Mouse (Mus musculus) stomach, embryonic 15.5 days (tissue): ENCODE results near the gene Npsr1. TPM values are rescaled to one million over a fixed set of nuclear protein-coding genes. Genes with fewer than 3 reads are reported as not detected.

Experiments
- ATAC-seq: fragments of 200-750 bp; cut with Nextera tagmentation; 2 replicates; pipeline ENCODE4 v1.8.0; 2017; ENCODE audit warnings: low read depth, moderate number of reproducible peaks, moderate TSS enrichment; ENCODE audit not compliant: insufficient read depth, low FRiP score
- H3K27ac ChIP-seq: fragments of 300-500 bp; sonication (generic); 2 replicates; pipeline ENCODE4 v1.5.1; 2015; ENCODE audit warnings: mild to moderate bottlenecking, inconsistent platforms
- H3K27me3 ChIP-seq: fragments of 300-500 bp; sonication (generic); replicated peaks from 2 replicates; pipeline ENCODE4 v1.6.1; 2015; ENCODE audit warnings: inconsistent platforms
- H3K36me3 ChIP-seq: fragments of 300-500 bp; sonication (generic); 2 replicates; pipeline ENCODE4 v1.6.1; 2015; ENCODE audit warnings: inconsistent platforms
- H3K4me1 ChIP-seq: fragments of 300-500 bp; sonication (generic); 2 replicates; pipeline ENCODE4 v1.6.1; 2015; ENCODE audit warnings: inconsistent platforms
- H3K4me2 ChIP-seq: fragments of 300-500 bp; sonication (generic); 2 replicates; pipeline ENCODE4 v1.6.1; 2015; ENCODE audit warnings: mild to moderate bottlenecking, inconsistent platforms
- H3K4me3 ChIP-seq: fragments of 300-500 bp; sonication (generic); replicated peaks from 2 replicates; pipeline ENCODE4 v1.5.1; 2015; ENCODE audit warnings: inconsistent platforms
- H3K9ac ChIP-seq: fragments of 300-500 bp; sonication (generic); 2 replicates; pipeline ENCODE4 v1.6.1; 2015; ENCODE audit warnings: inconsistent platforms
- H3K9me3 ChIP-seq: fragments of 300-500 bp; sonication (generic); 2 replicates; pipeline ENCODE4 v1.6.1; 2016; ENCODE audit warnings: inconsistent platforms
- WGBS: fragments of 180-500 bp; shearing (Covaris S2); methylation state at CpG from one replicate; pipeline ENCODE4 v1.1.7; 2015; 5-methylcytosine and 5-hydroxymethylcytosine counted together
- polyA plus RNA-seq: library from polyadenylated mRNA; unstranded; fragments of >200 nt; fragmentation: Nextera tagmentation; extraction: Ambion mirVana; gene quantifications from 2 replicates; pipeline ENCODE4 v1.2.1, GENCODE M21; 2015

Gene Npsr1
- polyA plus RNA-seq, 1 experiment from 2014 or later = not detected

DNA sequence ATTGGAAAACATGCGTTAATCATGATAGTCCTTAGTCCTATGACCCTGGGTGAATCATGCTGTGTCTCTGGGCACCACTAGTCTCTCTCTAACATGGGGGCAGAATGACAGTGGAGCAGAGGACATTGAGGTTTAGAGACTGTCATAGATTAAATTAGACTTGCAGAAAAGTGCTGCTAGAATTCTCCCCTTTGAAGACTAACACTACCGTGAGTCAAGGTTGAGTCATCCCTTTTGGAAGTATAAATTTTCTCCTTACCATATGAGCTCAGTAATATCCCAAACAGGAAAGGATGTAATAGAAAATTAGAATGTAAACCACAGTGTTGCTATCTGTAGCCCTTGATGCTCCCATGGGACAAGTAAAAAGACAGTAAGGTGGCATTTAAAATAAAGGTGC lies 218.0 kb downstream of the Npsr1 start:
- Histone ChIP-seq H3K4me2 (no peak overlapping the region), H3K4me3 (no peak overlapping the region), H3K27ac (no peak overlapping the region), H3K27me3 (no peaks in the 10 kb centered on the region), H3K36me3 (no peaks in the 10 kb centered on the region), H3K4me1 (no peaks in the 10 kb centered on the region), H3K9ac (no peak overlapping the region), H3K9me3 (no peaks in the 10 kb centered on the region)
- 87% methylated on average over 2 of the region's 2 CpGs for WGBS
- no peak for ATAC-seq

DNA sequence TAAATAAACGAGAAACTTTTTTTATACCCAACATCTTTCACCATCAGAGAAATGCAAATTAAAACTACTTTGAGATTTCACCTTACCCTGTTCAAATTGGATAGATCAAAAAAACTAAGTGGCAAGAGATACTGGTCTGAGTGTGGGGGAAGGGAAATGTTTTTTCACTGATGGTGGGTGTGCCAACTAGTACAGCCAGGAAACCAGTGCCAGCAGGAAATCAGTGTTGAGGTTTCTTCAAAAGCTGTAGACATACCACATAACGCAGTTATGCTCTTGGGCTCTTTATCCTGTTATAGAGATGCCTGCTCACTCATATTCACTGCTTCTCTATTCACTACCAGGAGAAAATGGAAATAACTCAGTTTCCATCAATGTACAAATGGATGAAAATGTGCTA lies 233.9 kb downstream of the Npsr1 start:
- no peaks in the 10 kb centered on the region for H3K36me3 ChIP-seq
- no peak overlapping the region for H3K4me3 ChIP-seq
- no peak for ATAC-seq
- no peak overlapping the region for H3K27ac ChIP-seq
- 71% methylated on average over 2 of the region's 2 CpGs for WGBS
- H3K9me3 ChIP-seq = no peaks in the 10 kb centered on the region
- H3K9ac ChIP-seq = no peak overlapping the region
- no peak overlapping the region for H3K4me2 ChIP-seq
- H3K27me3 ChIP-seq = no peaks in the 10 kb centered on the region
- no peaks in the 10 kb centered on the region for H3K4me1 ChIP-seq

DNA sequence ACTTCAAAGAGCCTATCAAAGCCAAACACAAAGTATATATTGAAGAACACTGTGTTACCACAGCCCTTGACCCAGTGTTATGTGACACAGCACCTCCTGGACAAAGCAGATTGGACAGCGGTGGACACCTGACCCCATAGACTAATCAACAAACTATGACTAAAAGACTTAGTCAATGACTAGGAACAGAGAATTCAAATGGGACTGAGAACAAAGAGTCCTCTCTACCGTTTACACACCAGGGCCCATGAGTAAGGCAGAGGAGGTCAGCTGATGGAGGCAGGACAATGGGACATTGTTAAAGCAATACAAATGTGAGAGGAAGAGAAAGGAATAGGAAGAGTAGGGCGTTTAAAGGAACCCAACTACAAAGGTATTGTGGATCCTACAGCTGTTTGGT lies 243.5 kb downstream of the Npsr1 start:
- Histone ChIP-seq H3K4me2 (no peak overlapping the region), H3K36me3 (no peaks in the 10 kb centered on the region), H3K27ac (no peak overlapping the region), H3K27me3 (no peaks in the 10 kb centered on the region), H3K4me1 (no peaks in the 10 kb centered on the region), H3K9ac (no peak overlapping the region), H3K4me3 (no peak overlapping the region), H3K9me3 (no peaks in the 10 kb centered on the region)
- ATAC-seq = no peak
- WGBS = 63% methylated on average over 3 of the region's 3 CpGs

DNA sequence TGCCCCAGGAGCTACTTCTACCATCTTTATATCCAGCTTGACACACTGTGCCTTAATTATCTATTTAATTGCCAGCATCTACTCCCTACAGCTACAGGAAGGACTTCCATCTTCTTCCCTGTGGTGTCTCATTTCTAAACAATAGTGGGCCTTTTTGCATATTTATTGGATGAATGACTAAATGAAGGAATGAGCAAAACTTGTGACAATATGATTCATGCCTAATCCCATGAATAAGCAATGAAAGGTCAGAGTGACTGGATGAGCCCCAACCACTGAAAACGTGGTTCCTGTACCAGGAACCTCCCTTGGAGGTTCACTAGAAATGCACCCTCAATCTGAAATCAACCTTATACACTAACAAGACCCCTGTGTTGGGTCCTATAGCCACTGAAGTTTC lies 249.2 kb downstream of the Npsr1 start:
- Histone ChIP-seq H3K36me3 (no peaks in the 10 kb centered on the region), H3K4me3 (no peak overlapping the region), H3K27me3 (no peaks in the 10 kb centered on the region), H3K4me1 (no peaks in the 10 kb centered on the region), H3K4me2 (no peak overlapping the region), H3K9ac (no peak overlapping the region), H3K27ac (no peak overlapping the region), H3K9me3 (no peaks in the 10 kb centered on the region)
- no peak for ATAC-seq
- 21% methylated on average over 1 of the region's 1 CpGs for WGBS

DNA sequence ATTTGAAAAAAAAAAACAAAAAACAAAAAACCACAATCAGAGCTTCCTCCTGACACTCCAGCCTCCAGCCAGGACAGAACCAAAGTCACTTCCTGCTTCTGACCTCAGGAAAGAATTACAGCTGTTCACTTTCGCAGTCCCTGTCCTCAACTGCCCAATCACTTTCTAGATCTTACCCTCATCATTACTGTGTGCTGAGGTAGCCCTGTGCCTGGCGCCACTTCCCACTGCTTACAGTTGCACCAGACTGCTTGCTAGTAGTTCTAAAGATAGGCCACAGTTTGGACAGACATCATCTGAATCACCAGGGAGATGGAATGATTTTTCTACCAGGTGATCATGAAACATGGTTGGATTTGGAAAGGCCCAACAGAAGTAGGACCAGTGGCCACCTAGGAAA lies 251.7 kb downstream of the Npsr1 start:
- 83% methylated on average over 2 of the region's 2 CpGs for WGBS
- H3K27me3 ChIP-seq = no peaks in the 10 kb centered on the region
- no peak overlapping the region for H3K4me2 ChIP-seq
- no peaks in the 10 kb centered on the region for H3K4me1 ChIP-seq
- H3K36me3 ChIP-seq = no peaks in the 10 kb centered on the region
- ATAC-seq = no peak
- H3K27ac ChIP-seq = no peak overlapping the region
- H3K9me3 ChIP-seq = no peaks in the 10 kb centered on the region
- H3K4me3 ChIP-seq = no peak overlapping the region
- no peak overlapping the region for H3K9ac ChIP-seq

DNA sequence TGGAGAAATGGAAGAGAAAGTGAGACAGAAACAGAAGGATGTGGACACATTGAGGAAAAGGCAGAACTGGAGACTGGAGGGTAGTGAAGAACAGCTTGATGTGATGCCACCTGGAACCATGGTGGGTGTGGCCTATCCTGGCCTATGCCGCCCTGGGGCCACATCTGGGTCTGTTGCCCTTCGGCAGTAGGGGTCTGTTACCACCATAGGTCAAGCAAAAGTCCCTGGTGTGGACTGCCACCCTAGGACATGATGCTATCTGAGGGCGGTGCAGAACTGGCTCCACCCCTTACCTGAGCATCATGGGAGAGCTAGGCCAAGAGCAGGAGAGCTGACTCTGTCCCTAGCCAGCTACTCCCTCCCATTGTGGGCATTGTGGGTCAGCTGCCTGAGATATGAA lies 253.6 kb downstream of the Npsr1 start:
- no peak for ATAC-seq
- H3K27me3 ChIP-seq = no peaks in the 10 kb centered on the region
- H3K9ac ChIP-seq = no peak overlapping the region
- WGBS = 86% methylated on average over 3 of the region's 3 CpGs
- no peaks in the 10 kb centered on the region for H3K4me1 ChIP-seq
- no peak overlapping the region for H3K27ac ChIP-seq
- H3K9me3 ChIP-seq = no peaks in the 10 kb centered on the region
- H3K4me3 ChIP-seq = no peak overlapping the region
- H3K36me3 ChIP-seq = no peaks in the 10 kb centered on the region
- no peak overlapping the region for H3K4me2 ChIP-seq
